Mouse (Mus musculus) hematopoietic stem cell, adult 5-6 weeks (primary cell): Measurements from ENCODE around the gene Fap. TPM values are rescaled to one million over a fixed set of nuclear protein-coding genes. Genes with fewer than 3 reads are reported as not detected.

Experiments
- ATAC-seq, 2 experiments: fragments of 125-278 bp in 1 of 2; replicated peaks in 1 of 2; 2 replicates each; pipeline ENCODE4 v1.8.0; 2016 to 2017; ENCODE audit warnings: inconsistent platforms in 2 of 2, mild to moderate bottlenecking in 2 of 2, moderate number of reproducible peaks in 2 of 2, low read depth in 1 of 2, moderate TSS enrichment in 1 of 2; ENCODE audit not compliant: low FRiP score in 2 of 2, poor library complexity in 2 of 2, severe bottlenecking in 2 of 2, insufficient read depth in 1 of 2, low TSS enrichment in 1 of 2
- total RNA-seq: library from RNA; stranded (forward); fragments of 172-1452, 232-1000 nt; gene quantifications from 2 replicates; pipeline ENCODE4 v1.2.3, GENCODE M21; 2017

The Fap gene
- total RNA-seq, 1 experiment from 2014 or later = 13.9 TPM

DNA sequence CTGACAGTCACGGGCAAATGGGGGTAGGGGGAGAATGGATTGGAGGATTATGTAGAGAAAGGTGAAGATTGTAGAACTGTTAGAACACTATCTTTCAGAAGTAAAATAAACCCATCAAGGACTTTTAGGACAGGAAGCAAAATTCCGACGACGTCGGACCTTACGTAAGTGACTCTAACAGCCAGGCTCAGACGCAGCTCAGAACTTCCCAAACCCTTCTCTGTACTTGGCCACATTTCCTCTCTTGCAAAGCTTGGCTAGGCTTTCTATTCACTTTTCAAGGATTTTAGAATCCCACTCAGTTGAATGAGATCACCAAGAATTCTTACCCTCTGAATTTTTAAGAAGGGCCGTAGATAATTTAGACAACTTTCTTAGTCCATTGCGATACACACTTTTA, 17.5 kb downstream of the Fap start:
- no peak for ATAC-seq

DNA sequence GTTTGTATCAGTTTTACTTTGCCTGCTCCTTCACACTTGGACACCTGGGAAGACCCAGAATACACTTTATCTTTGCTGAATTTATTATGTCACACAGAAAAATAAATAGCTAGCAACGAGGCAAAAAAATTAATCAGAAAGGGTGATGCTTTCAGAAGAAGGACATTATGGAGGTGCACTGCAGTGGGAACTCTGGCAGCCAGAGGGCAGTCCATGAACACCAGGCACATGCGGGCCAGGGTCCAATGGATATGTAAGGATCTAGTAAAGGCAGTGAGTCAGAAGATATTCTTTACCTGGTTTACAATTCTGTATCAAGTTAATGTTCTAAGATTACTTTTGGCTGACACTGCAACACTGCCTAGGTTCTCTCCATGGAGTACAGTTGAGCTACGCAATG, 24.2 kb downstream of the Fap start:
- ATAC-seq = peak; percentile 45 to 56; a peak in 2 of 4 replicates

DNA sequence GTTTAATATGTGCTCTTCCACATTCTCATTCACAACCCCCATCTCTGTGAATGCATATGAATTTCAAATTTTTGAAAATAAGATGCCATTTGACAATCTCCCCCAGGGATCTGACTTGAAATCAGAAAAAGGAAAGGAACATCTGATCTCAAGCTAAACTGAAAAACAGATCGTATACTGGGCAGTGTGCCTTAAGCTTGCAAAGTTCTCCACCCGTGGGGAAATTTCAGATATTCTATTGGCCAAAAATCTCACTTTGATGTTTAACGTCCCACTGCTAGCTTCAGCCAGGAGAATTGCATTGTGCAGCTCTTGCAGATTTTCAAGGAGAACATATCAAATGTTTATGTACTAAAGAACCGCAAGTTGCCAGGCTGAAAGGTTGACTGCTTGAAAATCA, 24.7 kb downstream of the Fap start:
- ATAC-seq = no peak

DNA sequence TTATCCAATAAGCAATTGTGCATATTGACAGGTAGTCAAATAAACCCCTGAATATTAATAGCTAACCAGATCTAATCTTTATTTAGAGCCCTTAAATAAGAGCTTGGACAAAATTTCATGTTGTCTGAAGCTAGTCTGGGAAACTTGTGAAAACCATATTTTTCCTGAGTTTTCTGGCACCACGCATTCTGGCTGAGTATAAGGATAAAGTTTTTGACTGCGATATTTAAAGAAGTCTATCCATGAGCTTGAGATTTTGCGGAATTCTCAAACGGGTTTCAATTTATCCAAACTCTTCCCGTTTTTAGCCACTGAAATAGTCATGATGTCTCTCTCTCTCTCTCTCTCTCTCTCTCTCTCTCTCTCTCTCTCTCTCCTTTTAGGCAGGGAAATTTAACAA, 25.8 kb downstream of the Fap start:
- ATAC-seq = no peak

DNA sequence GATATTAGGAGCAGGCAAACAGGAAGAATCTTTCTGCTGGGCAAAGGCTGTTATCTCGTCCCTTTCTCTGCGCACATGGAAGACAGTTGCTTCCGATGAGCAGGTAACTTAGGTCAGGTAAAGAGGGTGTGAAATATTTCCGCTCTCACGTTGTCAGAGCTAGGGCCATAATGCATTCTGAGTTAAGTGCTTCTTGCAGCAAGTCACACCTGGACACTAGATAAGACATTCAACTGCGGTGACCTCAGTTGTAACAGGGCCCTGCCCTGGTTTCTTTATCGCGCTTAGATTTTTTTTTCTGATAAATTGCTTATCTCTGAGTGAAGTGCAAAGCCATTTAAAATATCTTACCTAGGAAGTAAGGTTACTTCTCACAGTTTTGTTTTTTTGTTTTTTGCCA, 38.4 kb downstream of the Fap start:
- ATAC-seq = no peak

DNA sequence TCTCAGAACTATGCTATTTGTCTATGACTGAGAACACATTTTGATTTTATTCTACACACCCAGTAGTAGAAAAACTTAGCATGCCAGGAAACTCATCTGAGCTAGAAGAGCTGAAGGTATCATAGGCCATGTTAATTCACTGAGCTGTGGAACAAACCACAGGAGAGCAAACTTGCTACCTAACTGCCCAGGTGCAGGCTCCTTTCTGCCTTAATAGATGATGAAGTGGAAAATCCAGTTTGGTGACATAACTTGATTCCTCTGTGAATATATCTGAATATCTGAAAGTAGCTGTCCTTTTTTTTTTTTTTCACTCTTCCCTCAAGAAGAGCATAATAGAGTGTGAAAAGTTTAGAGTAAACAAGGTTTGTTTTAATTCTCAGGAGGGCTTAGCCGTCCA, 42.8 kb downstream of the Fap start:
- ATAC-seq = no peak

DNA sequence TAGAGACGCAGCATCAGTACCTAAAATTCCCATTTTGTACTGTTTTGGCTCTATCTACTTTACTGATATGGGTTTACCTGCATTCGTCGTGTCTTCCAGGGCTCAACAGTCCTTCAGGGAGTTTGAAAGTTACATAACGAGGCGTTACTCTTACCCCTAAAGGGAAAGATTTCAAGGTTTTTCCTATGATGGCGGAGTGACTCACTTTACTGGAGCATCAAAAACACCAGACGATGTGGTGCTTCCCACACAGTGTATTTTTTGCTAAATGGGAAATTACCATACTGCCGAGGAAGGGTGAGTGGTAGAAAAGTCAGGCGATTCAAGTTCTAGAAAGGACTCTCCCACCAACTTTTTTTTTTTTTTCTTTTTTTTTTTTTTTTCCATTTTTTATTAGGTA, 47.5 kb downstream of the Fap start:
- ATAC-seq = no peak

DNA sequence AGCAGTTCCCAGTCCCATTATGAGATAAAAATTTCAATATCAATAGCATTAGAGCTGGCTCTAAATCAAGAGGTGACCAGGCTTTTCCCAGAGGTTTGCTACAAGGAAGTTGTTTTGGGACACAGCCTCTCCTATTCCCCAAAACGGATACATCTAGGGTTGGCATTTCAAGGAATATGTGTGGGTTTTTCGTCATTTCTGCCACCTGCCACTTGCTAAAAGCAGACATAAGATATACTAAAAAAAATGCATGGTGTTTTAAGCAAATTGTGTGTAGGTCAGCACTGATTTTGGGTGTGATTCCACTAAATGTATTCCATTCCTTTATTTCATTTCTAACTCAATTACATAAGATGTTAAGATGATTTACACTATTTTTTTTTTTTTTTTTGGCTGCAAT, 56.1 kb downstream of the Fap start:
- ATAC-seq = no peak

DNA sequence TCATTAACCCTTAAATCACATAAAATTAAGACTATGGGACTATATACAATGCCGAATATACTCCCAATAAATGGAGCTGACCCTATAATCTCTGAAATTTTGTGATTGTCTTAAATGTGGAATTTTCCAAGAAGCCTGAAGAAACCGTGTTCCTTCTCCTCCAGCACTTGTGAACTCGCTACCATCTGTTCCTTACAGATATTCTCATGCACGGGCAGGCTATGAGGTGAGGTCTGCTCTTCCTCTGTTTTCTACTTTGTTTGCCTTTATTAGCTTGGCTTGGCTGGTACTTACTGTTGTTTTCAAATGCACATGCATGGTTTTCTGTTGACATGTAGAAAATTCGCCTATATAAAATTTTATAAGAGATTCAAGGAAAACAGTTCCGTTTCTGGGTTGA, 59.4 kb downstream of the Fap start:
- ATAC-seq = no peak

DNA sequence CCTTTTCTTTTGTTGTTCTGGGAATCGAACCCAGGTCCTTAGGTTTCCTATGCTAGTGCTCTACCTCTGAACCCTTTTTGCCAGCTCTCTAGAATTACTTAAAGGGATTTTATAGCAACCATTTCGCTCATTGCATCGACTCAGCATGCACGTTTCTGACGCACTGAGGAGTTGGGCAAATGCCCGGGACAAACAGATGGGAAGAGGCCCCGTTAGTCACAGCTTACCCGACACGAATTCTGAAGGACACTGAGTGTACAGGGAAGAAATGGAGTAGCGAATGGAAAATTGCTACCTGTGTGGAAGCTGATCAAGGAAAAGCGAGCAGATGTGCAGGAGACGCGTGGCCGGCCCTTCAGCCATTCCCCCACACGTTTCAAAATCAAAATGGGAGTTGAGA, 60.4 kb downstream of the Fap start:
- ATAC-seq = no peak

DNA sequence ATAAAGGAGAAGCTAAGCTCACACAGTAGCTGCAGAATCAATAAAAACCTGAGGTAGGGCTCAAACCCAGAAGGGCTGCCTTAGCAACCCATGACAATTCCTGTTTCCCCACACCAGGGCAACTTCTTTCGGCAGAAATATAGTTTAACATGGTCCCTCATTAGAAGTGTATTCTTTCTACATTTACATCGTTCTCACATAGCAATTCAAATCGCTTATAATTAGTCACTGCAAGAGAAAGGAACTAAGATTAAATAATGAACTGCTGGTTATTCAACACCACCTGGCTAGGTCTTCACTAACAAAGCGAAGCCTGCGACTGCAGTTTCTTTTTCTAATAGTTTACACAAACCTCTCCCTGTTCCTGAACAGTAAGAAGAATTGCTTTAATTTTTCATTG, 66.7 kb downstream of the Fap start:
- no peak for ATAC-seq

DNA sequence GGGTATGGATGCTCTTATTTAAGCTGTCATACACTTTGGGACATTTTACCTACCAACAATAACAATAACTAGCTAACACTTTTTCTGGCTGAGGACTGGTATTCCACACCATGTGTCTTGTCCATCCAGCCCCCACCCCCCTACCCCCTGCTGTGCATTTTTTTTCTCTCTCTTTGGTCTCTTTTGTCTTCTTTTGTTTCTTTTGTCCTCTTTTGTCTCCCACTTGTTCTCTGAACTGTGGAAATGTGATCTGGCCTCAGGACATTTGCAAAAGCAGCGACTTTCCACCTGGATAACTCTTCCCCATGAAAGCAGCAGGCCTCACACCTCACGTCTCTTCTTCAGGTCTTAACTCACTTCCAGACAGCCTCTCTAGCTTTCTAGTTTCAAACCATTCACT, 67.4 kb downstream of the Fap start:
- no peak for ATAC-seq

DNA sequence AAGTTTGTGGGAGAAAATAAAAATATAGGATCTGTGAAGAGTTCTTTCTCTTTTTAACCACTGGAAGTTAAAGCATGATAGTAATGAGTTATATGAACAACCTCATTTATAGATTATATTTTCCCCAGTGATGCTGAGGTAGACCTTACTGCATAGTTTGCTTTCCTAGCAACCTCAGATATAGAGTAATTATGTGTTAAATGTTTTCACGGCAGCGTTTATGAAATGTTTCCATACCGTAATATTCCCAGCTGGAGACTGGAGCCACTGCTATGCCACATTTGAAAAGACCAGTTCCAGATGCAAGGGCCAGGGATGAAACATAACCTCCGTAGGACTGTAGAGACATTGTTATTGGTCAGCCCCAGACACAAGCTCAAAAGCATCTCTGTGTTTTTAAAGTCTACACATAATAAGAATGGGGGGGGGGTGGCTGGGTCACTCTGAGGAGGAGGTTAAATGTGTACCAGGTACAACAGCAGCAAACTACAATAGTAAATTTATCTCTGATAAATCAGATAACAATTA, 69.5 kb downstream of the Fap start:
- ATAC-seq = no peak

DNA sequence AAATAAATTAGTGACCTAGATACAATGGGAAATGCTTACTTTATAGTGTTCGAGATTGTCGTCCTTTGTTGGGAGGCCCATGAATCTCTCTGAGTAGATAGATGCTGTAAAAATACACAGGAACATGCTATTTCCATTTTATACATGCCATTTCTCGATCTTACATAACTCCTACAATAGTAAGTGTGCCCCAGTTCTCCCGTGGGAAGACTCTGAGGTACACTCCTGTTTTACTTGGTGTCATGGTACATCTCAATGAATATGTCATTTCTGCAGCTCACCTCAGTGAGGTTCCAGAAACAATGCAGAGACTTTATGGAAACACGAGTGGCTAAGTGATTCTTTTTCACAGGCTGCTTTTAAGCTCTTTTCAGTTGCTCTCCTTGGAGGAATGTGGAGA, 70.5 kb downstream of the Fap start:
- no peak for ATAC-seq

DNA sequence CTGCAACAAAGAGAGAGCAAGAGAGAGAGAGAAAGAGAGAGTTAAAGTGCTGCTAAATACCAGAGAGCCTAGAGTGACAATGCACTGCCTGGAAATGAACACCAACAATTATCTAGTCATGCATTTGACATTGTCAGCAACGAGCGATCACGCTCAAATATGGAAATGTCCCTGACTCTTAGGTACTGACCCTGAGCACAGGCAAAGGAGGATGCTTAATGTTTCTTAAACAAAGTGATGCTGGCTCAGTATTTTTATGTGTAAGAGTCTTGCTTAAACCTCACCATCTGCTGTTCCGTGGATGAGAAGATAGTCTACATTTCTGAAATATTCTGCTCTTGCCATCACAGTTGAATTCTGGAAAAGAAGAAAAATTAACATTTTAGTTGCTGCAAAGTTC, 71.4 kb downstream of the Fap start:
- no peak for ATAC-seq

DNA sequence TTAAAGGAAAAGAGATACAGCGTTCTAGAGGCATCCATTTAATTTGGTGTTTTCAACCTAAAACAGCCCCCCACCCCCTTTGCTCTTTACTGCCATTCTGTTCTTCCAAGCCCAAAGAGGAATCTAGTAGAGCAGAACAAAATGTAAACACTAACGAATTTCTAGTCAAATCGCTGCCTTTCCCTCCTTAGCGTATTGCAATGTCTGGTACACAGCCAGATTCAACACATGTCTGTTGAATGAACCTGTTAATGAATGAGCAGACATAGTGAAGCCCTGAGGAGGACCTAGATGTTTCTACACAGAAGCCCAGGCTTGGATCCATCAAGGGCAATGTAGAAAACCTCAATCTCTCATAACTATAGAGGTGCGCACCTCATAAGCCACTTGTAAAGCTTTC, 75.1 kb downstream of the Fap start:
- ATAC-seq = no peak

DNA sequence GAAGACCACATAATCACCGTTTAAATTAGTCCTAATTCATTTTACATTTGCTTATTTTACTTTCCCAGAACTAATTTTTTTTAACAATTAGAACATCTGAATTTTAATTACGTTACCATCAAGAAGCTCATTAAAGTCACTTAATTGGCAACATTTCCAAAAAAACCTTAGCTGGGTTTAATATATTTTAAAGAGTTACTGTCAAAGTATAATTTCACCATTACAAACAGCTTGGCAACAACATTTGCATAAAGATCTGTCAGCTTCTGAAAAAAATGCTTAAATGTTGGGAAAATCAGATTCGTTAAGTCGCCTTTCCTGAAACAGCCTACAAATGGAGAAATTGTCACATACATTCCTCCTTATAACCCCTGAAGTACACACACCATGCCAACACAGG, 75.8 kb downstream of the Fap start:
- ATAC-seq = no peak

DNA sequence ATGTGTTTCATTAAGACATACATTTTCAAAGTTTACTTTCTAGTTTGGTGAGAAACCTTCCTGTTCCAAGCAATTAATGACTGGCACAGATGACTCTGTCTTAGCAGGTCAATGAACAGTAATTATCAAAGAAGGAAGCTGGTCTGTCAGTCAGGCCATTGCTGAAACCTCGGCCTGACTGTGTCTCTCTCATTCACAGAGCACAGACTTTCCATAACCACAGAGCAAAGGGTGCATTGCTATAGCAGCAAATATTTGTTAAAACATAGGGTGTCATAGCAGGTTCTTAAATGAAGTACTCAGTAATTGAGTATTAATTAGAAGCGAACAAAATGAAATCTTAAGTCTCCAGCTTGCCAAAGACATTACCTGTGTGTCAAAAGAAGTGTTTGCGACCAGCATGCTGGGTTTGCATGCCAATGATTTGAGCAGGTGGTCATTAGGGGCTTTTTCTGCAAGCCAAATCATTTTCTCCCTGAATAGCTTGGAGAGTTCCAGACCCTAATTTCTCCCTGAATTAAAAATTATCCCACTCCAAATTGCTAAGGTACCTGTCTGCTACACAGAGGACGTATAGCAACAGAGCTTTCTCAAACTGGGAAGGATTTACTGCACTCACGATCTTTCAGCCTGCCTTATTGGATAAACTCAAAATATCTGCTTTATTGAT, 76.4 kb downstream of the Fap start:
- ATAC-seq = no peak

DNA sequence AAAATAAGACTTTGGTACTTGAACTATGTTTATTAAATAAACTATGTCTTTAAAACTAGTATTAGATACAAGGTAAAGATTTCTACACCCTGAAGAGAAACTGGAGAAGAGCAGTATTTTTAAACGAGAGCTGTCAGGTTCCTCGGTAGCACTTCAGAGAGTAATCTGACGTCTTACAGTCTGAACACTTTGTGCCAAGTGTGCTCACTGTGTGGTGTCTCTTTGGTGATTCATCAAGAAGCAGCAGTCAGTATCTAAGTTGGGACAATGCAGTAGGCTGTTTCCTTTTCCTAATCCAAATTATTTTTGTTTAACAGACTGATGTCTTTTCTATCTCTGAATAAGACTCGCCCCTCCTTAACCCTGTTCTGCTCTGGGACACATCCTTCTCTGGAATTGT, 78.5 kb downstream of the Fap start:
- ATAC-seq = no peak
